Mouse (Mus musculus): Measurements from ENCODE around the gene Tpd52l2.

Gene Tpd52l2

DNA sequence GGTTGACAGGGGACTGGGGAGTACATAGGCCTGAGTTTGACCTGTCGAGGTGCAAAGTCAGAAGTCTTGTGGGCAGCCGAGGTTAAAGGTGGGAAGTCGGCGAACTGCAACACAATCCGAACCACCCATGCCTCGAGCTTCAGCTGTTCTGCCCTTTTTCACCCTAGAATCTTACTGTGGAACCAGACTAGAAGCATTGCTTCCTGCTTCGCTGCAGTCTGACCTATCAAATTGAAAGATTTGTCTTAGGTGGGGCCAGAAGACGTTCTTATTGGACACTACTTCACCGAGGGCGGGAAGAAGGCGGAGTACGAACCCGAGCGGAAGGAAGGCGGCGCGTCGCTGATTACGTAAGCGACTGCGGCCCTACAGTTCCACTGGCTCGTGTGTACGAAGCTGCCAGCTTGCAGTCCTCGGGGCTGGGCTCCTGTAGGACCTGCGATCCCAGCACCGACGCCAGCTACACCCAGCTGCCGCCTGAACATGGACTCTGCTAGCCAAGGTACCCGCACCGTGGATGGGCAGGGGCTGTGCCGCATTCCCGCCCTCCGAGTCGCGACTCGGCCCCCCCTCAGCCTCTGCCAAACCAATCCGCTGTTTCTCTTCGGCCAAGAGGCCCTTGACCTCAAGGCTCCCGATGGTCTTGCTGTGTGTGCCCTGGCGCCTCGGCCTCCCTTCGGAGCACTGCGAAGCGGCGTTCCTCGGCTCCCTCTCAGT is at the start of gene Tpd52l2:
Gene Tpd52l2 (plus strand): TSS at position 312 of the 717 bp plus-strand sequence.
- peak; percentile 89 for DNase-seq (ENCODE audit: low spot score)

DNA sequence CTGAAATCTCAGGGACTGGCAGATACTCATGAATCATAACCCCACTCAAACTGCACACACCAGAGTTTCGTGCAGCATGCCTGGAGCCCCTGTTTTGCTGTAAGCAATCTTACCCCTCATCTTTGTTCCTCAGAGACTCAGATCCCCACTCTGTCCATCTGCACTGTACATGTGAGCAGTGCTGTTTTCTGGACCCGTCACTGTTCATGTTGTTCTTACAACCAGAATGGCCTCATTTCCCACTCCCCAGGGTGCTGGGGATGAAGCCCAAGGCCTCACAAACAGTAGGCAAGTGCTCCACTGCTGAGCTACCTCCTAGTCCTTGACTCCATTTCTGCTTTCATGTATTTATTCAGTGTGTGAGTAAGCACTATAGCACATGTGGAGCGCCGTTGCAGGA is 44.8 kb upstream of the Tpd52l2 start:
- DNase-seq (ENCODE audit: low spot score) = no peak

DNA sequence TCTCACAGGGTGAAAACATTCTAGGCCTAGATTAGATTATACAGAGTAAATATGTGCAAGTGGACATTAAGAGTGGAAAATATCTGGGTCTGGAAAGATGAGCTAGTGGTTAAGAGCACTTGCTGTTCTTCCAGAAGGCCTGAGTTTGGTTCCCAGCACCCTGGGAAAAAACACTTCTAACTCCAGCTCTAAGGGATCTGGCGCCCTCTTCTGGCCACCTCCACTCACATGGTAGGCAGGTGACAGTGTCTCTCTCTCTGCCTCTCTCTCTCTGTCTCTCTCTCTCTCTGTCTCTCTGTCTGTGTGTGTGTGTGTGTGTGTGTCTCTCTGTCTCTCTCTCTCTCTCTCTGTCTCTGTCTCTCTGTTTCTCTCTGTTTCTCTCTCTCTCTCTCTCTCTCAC is 43.7 kb upstream of the Tpd52l2 start:
- DNase-seq (ENCODE audit: low spot score) = no peak

DNA sequence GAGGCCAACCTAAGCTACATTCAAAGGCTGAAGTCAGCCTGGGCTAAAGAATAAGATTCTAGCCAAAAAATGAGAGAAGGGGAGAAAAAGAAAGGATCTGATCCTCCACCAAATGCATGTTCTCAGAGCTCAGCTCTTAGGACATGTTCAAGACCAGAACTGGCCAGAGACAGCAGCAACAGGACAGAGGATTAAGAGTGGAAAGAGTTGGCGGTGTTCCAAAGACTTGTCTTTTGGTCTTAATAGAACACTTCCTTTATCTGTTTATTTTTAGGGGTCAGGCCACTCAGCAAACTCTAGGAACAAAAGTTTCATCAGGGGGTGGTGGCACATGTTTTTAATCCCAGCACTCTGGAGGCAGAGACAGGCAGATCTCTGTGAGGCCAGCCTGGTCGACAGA is 41.0 kb upstream of the Tpd52l2 start:
- DNase-seq (ENCODE audit: low spot score) = no peak

DNA sequence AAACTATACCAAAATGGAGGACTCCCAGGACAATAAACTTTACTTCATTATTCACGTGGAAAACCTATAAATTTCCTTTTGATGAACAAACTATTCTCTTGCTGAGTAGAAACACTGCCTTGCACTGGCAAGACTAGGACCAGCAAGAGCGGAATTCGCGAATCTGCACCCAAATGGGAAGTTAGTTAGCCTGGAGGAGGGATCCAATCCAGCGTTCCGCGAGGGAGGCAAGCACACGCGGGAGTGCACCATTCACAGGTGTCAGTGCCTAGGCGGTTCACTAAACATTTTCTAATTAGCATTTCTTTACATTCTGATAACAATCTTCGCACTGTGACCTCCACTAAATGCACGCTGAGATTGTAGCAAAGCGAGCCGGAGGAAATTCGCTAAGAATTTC is 39.1 kb upstream of the Tpd52l2 start:
- no peak for DNase-seq (ENCODE audit: low spot score)

DNA sequence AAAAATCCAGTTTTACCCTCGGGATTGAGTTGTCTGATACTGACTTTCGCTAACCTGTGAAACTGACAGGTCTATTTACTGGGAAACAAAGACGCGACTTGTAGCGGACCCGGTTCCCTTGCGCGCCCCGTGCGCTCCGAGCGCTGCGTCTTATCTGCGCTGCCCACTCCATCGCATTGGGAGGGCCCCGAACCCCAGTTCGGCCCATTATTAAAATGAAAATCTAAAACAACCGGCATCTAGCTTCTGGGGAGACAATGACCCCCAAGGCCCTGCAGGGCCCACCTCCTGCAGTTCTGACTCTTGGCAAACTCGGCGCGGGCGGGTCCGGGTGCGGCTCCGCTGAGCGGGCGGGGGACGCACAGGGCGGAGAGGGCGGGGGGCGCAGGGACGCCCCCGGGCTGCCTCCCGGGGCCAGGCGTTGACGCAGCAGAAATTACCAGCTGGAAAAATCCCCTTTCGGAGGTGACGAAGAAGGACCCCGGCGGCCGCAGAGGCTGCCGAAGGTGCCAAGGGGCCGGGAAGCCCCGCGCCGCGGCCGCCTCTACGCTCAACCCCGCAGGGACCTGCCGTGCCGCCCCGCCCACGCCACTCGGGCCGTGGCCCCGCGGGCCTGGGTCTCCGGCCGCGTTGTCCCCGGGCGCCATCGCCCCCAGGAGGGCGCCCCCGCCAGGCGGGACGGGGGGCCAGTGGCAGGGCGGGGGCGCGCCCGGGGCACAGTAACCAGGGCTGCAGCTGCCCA is 38.4 kb upstream of the Tpd52l2 start:
- DNase-seq (ENCODE audit: low spot score) = no peak

DNA sequence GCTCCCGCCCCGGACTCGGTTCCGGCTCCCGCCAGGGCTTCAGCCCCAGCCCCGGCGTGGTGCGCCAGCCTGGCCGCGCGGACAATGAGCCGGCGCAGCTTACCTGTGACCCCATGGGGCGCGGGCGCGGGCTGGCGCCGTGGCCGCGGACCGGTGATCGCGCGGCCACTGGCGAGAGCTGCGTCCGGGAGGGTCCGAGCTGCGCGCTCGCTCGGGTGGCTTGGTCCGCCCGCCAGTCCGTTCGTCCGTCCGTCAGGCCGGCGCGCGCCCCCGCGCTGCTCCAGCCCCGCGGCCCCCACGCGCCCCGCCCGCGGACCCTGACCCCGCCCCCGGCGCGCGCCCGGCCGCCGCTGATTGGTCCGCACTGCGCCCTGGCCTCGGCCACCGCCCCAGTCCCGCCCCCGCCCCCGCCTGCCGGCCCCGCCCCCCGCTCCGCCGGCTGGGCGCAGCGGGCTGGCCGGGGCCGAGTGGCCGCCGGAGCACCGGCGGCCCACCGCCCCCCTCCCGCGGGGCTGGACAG is 37.7 kb upstream of the Tpd52l2 start, which contains the start of gene Zbtb46:
Gene Zbtb46 (minus strand): TSS at position 274 of the 520 bp plus-strand sequence.
- no peak for DNase-seq (ENCODE audit: low spot score)

DNA sequence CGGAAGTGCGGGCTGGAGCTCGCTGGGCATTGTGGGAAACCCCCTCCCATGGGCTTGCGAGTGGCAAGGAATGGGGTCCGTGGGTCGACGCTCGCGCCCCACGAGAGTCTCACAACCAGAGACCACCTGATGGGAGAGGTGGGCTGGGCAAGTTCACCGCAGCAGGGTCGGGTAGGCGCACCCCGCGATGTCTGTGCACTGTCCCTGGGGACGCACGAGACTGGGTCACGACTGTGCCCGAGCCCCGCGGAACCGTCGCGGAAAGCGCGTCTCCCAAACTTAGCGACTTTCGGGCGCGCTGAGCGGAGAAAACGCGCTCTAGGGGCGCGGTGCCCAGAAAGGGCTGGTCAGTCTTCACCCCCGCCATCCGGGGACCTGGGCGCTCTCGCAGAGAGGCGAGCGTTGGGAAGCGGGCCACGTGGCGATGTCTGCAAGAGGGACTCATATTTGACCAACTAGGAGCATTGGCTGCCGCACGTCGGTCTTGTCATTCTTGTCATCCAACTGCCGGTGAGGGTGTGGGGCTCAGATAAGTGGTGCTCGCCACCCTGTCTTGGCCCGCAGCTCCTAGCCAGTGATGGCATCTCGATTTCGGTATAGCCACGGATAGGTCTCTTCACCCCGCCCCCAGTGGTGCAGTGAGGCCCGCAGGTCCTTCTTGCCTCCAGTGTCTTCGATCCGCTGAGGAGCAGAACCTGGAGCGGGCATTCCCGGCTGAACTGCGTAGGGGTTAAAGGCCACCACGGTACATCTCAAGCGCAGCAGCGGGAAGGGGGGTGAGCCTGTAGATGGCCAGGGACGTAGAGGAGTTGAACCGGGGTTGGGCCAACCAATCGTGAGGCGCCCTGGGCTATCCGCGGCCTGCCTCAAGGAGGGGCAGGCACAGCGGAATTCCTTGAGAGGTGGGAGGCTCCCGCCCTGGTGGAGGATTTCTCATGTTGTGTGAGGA is 37.0 kb upstream of the Tpd52l2 start:
- no peak for DNase-seq (ENCODE audit: low spot score)

DNA sequence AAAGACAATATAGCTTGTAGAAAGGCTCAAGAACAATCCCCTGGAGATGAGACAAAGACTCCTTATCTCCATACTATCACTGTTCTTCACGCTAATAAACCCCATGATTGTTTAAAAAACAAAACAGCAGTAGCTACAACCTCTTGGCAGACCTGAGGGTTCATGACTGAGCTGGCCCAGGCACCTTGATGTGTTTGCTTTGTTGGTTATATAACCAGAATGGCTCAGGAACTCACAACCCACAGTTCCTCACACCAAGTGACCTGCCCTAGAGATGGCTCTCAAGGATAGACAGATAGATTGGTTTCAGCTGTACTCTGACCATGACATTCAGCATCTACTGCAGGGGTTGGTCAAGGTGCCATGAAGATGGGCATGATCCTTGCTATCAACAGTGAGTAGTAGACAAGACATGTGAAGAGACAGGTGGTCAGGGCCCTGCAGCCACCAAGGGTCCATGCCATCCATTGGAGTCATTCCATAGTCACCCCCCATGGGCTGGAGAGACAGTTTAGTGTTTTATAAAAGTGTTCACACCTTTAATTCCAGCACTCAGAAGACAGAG is 35.3 kb upstream of the Tpd52l2 start:
- no peak for DNase-seq (ENCODE audit: low spot score)

DNA sequence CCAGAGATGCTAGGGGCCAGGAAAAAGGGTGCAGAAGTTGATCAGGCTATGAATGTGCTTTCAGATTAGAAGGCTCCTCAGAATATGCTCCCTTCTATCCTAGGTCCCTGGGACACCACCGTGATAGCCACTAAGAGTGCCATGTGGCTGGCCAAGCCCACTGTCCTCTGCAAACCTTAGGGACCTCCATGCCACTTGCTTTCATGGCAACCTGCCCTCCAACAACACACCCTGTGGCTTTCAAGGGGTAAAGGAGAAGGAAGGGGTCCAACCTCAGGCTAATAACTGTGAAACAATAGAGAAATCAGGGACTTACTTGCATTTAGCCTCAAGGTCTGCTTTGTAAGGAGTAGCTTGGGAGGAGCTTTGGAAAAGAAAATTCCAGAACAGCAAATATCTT is 34.3 kb upstream of the Tpd52l2 start:
- DNase-seq (ENCODE audit: low spot score) = no peak

DNA sequence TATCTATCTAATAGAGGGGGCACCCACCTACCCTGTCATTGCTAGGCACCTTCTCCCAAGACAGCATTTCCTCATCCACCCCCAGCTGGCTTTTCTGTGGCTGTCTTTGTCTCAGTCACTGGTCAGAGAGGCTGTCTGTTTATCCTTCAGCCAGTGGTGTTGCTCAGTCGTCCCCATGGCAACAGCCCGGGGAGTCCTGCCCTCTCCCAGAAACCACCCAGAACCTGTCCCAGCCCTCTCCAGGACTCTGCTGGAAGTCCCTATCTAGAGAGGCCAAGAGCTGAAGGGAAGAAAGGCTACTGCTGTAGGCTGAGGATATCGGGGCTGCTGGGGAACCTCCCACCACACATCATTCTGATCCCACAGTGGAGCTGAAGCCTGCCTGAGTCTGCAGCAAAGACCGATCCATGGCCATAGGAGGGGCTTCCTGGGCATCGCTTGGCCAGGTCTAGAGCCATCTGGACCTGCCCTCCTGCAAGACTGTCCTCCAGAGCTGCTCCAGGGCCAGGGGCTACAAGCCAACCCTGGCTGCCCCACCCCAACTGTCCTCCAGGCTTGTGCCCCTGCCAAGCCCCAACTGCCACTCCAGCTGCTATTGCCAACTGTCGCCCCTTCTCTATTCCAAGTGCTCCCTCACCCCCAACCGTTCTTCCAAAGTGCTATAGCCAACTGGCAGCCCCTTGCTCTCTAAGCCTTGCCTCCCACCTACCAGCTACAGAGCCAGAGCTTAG is 33.8 kb upstream of the Tpd52l2 start:
- DNase-seq (ENCODE audit: low spot score) = no peak

DNA sequence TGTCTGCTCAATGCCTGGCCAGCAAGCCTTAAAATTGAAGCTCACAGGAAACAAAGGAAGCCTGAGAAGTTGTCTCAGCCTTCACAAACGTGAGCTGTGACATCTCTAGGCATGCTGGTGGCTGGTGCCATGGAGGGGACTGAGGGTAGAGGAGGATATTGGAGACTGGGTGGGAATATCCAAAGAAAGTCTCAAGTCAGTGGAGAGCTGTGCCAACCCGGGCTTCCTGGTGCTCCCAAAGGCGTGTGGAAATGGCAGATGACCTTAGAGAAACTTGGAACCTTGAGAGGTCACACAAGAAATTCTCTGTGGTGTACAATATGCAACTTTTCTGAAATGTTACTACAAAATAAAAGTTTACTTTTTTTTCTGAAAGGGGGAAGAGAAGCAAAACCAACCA is 31.5 kb upstream of the Tpd52l2 start:
- no peak for DNase-seq (ENCODE audit: low spot score)

DNA sequence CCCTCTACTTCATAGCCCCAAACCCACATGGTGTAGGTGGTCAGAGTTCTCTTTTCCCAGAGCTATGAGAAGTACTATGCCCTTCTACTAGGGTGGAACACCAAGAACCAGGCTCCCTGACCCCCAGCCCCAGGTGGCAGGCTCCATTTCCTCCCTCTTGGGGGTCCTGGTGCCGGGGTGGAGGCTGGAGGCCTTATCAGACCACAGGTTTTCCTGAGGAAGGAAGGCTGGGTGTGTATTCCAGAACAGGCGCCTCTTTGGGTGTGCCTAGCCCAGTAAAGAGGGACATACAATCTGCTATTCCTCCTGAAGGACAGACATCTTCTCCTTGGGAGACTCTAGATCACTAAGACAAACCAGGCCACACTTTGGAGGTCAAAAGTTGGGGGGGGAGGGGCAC is 26.7 kb upstream of the Tpd52l2 start:
- DNase-seq (ENCODE audit: low spot score) = no peak

DNA sequence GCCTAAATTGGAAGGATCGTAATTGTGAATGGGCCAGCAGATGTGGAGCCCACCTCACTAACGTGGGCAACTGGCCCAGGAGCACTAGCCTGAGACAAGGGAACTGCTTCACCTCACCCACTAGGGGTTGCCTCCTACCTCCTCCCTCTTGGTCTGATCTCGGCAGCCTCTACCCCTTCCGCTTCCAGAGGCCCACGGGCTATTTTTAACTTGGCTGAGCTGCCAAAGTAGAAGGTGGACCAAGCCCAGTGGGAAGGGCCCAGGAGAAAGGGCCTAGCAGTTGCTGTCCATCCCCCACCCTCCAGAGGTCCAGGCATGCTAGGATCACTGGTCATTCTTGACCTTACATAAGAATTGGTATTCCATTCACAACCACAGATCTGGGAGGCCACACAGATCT is 25.7 kb upstream of the Tpd52l2 start:
- DNase-seq (ENCODE audit: low spot score) = no peak

DNA sequence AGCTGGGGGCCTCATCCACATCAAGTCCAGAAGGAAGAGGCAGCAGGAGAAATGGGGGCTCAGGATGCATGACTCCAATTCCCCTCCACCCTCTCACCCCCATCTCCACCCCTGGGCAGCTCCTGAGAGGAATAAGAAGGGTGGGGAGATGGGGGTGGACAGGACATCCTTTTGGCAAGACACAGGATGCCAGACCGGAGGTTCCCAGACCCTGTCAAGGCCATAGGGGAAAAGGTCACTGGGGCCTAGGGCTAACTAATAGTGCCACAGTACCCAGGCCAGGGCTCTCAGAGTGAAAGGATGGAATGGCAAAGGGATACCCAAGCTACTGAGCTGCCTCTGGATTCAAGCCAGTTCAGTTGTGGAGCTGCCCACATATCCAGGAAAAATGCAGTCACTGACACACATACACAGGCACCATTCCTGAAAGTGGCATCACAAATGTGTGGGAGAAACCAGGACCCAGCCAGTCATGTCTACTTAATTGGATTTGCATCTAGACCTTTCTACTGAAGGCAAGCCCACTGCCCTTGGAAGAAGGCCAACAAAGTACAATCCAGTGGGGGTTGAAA is 24.6 kb upstream of the Tpd52l2 start:
- no peak for DNase-seq (ENCODE audit: low spot score)

DNA sequence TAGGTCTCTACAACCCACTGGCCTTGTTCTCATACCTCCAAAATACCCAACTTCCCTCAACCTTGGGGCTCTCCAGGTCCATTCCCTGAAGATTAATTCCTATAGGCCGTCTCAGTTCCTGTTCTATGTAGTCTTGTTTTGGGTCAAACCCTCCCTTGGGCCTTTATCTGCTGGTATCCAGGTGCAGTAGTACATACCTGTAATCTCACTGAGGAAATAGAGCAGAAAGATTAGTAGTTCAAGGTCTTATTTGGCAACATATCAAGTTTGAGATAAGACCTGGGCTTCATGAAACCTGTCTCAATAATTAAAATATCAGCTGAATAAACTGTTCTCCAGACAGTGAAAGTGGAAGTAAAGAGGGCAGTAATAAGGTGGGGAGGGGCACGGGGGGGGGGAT is 13.8 kb upstream of the Tpd52l2 start:
- DNase-seq (ENCODE audit: low spot score) = no peak

DNA sequence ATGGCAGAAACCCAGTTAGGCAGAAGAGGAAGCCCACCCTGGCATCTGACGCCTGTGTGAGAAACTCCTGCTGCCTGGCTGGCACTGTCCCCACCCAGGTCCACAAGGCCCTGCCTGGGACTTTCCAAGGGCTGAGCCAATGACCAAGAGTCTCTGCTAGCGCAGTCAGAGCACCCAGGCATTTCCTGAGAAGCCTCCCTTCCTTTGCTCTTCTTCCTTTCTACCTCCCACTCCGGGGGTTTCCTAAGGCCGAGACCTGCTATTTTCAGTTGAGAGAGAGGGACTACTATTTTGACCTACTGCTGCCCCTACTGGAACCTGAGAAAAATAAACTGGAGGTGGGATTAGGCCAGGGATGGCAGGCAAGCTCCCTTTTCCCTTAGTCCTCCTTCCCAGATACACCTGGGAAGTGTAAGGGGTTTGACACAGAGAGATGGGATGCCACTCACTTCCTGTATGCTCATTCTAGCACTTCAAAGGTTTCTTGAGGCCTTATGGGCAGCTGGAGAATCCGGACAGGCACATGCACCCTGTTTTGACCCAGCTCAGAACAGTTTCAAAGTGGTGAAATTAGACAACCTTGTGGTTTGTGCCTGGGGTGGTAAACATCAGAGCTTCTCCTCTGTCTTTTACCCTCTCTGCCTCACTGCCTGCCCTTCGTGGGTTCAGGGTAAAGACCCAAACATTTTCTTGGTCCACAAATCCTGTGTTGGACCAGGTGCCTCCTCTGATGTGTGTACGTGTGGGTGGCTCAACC is 13.2 kb upstream of the Tpd52l2 start:
- DNase-seq (ENCODE audit: low spot score) = no peak

DNA sequence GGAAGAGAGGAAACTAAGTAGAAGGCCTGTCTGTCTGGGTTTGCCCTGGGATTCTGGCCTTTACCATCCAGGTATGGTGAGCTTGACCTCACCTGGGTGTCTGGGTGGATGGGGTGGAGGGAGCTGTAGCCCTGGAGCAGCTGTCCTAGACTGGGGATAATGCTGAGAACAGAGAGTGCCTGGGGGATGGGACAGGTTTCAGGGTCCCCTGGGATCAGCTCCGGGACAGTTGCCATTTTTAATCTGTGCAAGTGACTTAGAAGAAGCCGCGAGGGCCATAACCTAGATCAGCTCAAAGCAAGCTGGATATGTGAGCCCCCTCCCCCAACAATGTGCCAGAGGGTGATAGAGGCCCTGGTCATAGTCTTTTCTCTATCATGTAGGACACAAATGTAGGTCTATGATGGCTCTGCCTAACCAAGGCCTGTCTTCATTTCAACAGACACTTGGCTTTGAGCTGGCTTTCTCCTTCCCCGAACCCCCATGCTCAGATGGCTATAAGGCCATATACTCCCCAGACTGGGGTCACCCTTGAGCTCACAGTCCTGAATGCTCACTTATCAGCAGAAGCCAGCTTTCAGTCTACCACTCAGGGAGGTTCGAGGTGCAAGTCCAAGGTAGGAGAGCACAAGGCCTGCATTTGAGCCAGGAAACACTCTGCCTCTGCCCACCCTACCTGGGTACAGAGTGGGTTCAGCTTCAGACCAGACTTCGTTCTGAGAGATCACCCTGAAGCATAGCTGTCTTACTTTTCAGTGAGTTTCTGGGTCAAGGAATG is 12.3 kb upstream of the Tpd52l2 start:
- DNase-seq (ENCODE audit: low spot score) = no peak

DNA sequence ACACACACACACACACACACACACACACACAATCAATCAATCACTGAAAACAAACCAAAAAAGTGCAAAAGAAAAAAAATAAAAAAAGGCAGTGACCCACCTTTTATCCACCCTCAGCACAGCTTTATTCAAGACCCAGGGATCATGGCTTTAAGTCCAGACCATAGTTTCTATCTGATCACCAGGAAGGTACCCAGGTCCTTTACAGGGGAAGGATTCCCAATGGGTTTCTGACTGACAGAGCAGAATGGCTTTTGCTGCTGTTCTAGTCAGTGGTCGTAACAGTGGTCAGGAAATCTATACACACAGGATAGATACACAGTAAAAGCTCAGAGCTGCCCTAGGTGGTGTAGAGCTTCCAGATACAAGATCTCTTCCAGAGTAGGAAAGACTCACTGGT is 11.2 kb upstream of the Tpd52l2 start:
- DNase-seq (ENCODE audit: low spot score) = no peak

Data from left cerebral cortex, adult 11 months (tissue).